Mouse (Mus musculus): Measurements from ENCODE around the gene Cyp4f16. TPM values are rescaled to one million over a fixed set of nuclear protein-coding genes. Genes with fewer than 3 reads are reported as not detected.
"Not testable (repeated sequence)": the region's sequence is repeated elsewhere in the genome, so short reads cannot be mapped to it uniquely, and the experiment has no call there.

The Cyp4f16 gene
- polyA plus RNA-seq, 1 experiment = 31.3 TPM

DNA sequence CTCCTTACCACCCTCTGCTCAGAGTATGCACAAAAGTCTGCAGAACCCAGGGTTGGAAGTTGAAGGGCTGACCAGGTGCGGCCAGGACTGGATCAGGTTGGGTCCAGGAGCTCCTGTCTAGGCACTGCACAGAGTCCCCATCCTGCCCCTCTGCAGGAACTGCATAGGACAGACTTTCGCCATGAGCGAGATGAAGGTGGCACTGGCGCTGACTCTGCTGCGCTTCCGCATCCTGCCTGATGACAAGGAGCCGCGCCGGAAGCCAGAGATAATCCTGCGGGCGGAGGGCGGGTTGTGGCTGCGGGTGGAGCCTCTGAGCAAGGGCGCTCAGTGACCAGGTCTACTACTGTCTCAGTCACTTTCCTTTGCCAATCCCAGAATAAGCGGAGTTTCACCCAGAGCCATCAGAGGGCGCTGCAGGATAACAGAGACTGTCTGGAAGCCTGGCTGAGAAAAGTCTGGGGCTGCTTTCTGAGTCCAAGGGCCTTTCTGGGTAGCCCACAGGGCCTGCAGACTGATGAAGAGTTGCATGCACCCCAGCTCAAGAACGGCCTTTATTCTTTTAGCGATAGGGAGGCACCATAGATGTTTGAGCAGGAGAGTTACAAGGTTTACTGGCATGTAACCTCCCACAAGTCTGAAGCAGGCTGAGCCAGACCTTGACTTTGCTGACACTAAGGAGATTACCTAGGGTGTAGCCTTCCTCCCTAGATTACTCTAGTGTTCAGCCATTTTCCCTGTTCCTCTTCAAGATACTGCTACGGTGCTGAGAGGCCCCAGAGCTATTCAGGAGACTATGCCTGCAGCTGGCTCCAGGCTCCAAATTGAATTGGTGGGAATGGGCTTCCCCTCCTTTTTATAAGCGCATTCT, 14.8 kb downstream of the Cyp4f16 start:
- Histone ChIP-seq H3K27ac (ENCODE audit: insufficient read depth, low read length) (no peak overlapping the region), H3K4me3 (ENCODE audit: insufficient read depth, low read length) (no peak overlapping the region), H3K4me1 (ENCODE audit: control insufficient read depth, insufficient read depth, low read length) (no peaks in the 10 kb centered on the region)
- no peak for TF ChIP-seq CTCF (IDR thresholded peaks at IDR 0.05; ENCODE audit: borderline replicate concordance, insufficient read depth, low read length)
- TF ChIP-seq POLR2A (IDR thresholded peaks at IDR 0.05; ENCODE audit: low read depth, low read length) = no peak

DNA sequence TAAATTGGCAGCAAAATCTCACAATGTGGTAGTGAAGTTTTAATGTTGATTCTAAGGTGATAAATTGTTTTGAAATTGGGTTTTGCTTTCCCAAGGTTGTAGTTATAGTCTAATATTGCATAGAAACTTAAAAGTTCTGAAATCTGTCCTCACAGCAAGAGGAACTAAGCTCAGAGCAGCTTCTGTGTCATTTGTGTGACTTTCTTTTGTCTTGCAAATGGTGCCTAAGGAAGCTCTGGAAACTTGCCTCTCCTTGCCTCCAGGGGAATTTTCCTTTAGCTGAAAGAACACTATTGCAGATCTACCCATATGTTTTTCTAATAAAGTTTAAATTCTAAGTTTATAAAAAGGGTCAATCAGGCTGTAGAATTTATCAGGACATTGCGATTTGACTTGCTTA, 16.7 kb downstream of the Cyp4f16 start:
- H3K4me1 ChIP-seq (ENCODE audit: control insufficient read depth, insufficient read depth, low read length); H3K27ac ChIP-seq (ENCODE audit: insufficient read depth, low read length); H3K4me3 ChIP-seq (ENCODE audit: insufficient read depth, low read length): not testable (repeated sequence)

DNA sequence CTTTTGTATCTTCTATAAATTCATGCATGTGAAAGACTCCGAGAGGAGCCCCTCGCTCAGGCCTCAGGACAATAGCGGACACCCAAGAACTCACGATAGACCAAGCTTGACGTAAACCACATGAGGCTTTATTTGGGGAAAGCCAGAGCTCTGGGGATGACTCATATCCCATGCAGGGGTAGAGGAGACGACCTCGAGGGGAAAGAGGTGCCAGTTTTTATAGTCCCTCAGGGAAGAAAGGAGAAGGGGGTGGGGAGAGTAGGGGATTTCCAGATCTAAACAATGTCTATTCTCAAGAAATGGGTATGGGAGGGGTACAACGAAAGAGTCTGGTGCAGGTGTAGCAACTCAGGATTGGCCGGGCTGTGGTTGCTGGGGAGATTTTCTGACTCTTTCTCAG, 18.0 kb downstream of the Cyp4f16 start:
- not testable (repeated sequence) for H3K27ac ChIP-seq (ENCODE audit: insufficient read depth, low read length); H3K4me3 ChIP-seq (ENCODE audit: insufficient read depth, low read length); H3K4me1 ChIP-seq (ENCODE audit: control insufficient read depth, insufficient read depth, low read length)

DNA sequence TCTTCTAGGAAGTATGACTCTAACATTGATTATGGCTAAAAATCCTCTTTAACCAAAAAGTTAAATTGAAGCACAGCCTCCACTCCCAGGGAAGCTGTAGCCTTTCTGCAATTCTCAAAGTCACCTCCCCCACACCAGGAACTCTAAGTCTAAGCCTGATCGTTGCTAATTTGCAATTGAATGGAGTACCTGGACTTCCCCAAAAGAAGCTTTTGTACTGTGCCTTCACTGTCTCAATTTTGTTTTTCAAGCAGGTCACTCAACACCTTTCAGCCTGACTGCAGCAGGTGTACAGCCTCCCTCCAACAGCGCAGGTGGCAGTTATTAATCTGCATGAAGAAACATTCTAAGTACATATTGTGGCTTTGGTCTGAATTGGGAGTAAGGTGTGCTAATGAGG, 26.9 kb downstream of the Cyp4f16 start:
- H3K4me1 ChIP-seq (ENCODE audit: control insufficient read depth, insufficient read depth, low read length); H3K27ac ChIP-seq (ENCODE audit: insufficient read depth, low read length); H3K4me3 ChIP-seq (ENCODE audit: insufficient read depth, low read length): not testable (repeated sequence)

DNA sequence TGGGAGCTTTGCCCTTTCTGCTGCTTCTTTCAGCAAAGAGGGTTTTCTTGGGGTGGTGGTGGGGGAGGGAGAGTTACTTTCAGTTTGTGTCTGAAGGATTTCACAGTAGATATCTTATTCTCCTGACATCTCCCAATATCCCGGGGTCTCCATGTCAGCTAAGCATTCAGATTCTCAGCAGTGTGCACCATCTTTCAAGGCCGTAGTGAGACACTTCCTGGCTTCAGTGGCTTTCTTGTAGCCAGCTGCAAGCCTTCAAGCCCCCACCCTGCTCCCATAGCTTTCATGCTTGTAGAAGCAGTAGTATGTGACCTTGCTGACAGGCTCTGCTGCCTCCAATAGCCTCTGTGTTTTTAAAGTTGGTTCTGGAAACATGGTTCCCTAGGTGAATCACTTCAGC, 36.9 kb downstream of the Cyp4f16 start:
- not testable (repeated sequence) for H3K4me1 ChIP-seq (ENCODE audit: control insufficient read depth, insufficient read depth, low read length); H3K27ac ChIP-seq (ENCODE audit: insufficient read depth, low read length); H3K4me3 ChIP-seq (ENCODE audit: insufficient read depth, low read length)

DNA sequence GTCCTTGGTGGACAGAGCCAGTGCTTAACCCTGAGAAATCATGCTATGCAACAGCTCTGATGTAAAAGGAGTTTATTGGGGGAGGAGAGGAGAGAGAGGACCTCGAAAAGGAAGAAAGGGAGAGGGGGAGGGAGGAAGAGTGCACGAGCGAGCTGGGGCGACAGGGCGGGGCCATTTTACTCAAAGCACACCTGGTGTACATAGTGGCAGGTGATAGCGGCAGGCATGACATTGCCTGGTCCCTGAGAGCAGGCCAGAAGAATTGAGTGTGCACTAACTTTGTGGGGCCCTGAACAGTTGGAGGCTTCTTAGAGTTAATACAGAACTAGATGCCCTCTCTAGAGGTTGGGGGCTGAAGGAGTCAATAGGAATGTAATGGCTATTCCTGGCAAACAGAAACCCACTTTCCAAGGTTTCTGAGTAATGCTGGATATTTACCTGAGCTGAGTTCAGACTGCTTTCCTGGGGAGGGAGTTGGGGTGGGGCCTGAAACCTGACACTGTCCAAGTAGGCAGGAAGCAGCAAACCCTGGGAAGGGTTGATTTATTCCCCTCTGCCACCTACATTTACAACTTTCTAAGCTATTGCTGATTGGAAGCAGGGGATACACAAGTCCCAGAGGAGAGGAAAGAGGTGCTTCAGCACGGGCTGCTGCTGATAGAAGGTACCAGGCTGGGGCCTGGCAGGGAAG, 41.3 kb downstream of the Cyp4f16 start:
- H3K4me3 ChIP-seq (ENCODE audit: insufficient read depth, low read length) = no peak overlapping the region
- no peaks in the 10 kb centered on the region for H3K4me1 ChIP-seq (ENCODE audit: control insufficient read depth, insufficient read depth, low read length)
- H3K27ac ChIP-seq (ENCODE audit: insufficient read depth, low read length) = no peak overlapping the region
- TF ChIP-seq POLR2A (IDR thresholded peaks at IDR 0.05; ENCODE audit: low read depth, low read length) = no peak
- no peak for TF ChIP-seq CTCF (IDR thresholded peaks at IDR 0.05; ENCODE audit: borderline replicate concordance, insufficient read depth, low read length)

DNA sequence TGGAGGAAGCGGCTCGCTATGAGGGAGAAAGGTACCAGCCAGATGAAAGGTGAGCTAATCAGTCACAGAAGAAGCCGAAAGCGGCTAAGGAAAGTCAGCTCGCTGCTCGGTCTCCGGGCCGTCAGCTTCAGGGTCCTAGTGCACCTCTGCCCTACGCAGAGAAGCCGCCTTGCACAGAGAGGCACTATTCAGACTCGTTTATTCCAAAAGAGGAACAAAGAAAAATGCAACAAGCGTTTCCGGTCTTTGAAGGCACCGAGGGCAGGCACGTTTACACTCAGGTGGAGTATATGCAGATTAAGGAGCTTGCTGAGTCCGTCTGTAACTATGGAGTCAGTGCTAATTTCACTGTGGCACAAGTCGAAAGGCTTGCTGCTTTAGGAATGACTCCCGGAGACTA, 60.1 kb downstream of the Cyp4f16 start:
- no peak overlapping the region for H3K27ac ChIP-seq (ENCODE audit: insufficient read depth, low read length)
- TF ChIP-seq POLR2A (IDR thresholded peaks at IDR 0.05; ENCODE audit: low read depth, low read length) = no peak
- TF ChIP-seq CTCF (IDR thresholded peaks at IDR 0.05; ENCODE audit: borderline replicate concordance, insufficient read depth, low read length) = no peak
- H3K4me3 ChIP-seq (ENCODE audit: insufficient read depth, low read length) = no peak overlapping the region
- H3K4me1 ChIP-seq (ENCODE audit: control insufficient read depth, insufficient read depth, low read length) = no peaks in the 10 kb centered on the region

Other genes with a start within 250 kb of the Cyp4f16 start
- 53.2 and 61.9 TPM in 2 replicates for gene Akap8, start 215.3 kb upstream of the Cyp4f16 start, polyA plus RNA-seq (2011; ENCODE audit: insufficient read length, low read depth, missing spikeins)
- gene Akap8l, start 186.0 kb upstream of the Cyp4f16 start, polyA plus RNA-seq (2011; ENCODE audit: insufficient read length, low read depth, missing spikeins) = 28.0 and 32.7 TPM in 2 replicates
- gene Wiz, start 147.1 kb upstream of the Cyp4f16 start, polyA plus RNA-seq (2011; ENCODE audit: insufficient read length, low read depth, missing spikeins) = 24.4 and 26.1 TPM in 2 replicates
- gene Rasal3, start 133.0 kb upstream of the Cyp4f16 start, polyA plus RNA-seq (2011; ENCODE audit: insufficient read length, low read depth, missing spikeins) = not detected in 2 replicates
- gene Pglyrp2, start 112.4 kb upstream of the Cyp4f16 start, polyA plus RNA-seq (2011; ENCODE audit: insufficient read length, low read depth, missing spikeins) = not detected in 2 replicates
- gene Cyp4f39, start 83.8 kb upstream of the Cyp4f16 start, polyA plus RNA-seq (2011; ENCODE audit: insufficient read length, low read depth, missing spikeins) = not detected in 2 replicates
- 15.1 and 15.8 TPM in 2 replicates for gene Cyp4f17, start 30.5 kb upstream of the Cyp4f16 start, polyA plus RNA-seq (2011; ENCODE audit: insufficient read length, low read depth, missing spikeins)
- not detected in 2 replicates for gene Cyp4f37, start 84.8 kb downstream of the Cyp4f16 start, polyA plus RNA-seq (2011; ENCODE audit: insufficient read length, low read depth, missing spikeins)
- gene Cyp4f40, start 122.3 kb downstream of the Cyp4f16 start, polyA plus RNA-seq (2011; ENCODE audit: insufficient read length, low read depth, missing spikeins) = not detected in 2 replicates
- not detected in 2 replicates for gene Cyp4f15, start 149.1 kb downstream of the Cyp4f16 start, polyA plus RNA-seq (2011; ENCODE audit: insufficient read length, low read depth, missing spikeins)

Data from embryonic fibroblast, embryonic 13.5 days (primary cell).